Mouse (Mus musculus): Measurements from ENCODE around the gene 2310057J18Rik. TPM values are rescaled to one million over a fixed set of nuclear protein-coding genes. Genes with fewer than 3 reads are reported as not detected.
"Not testable (repeated sequence)": the region's sequence is repeated elsewhere in the genome, so short reads cannot be mapped to it uniquely, and the experiment has no call there.

Gene 2310057J18Rik
- not detected in 2 replicates for polyA plus RNA-seq (2012; rRNA removed)

- WGBS: 71% methylated on average over 3 of the region's 3 CpGs
- DNase-seq (ENCODE audit: low read depth, low spot score): no peak
Observed at GRCm38 (mm10) chr10:28986203-28986602, at the start of gene 2310057J18Rik. TSS of gene 2310057J18Rik (minus strand) at chr10:28986303.

GRCm38 (mm10) chr10:29029960-29030359 lies 43.9 kb upstream of the 2310057J18Rik start:
- not testable (repeated sequence) for DNase-seq (ENCODE audit: low read depth, low spot score)
- WGBS: 85% methylated on average over 13 of the region's 20 CpGs

DNA sequence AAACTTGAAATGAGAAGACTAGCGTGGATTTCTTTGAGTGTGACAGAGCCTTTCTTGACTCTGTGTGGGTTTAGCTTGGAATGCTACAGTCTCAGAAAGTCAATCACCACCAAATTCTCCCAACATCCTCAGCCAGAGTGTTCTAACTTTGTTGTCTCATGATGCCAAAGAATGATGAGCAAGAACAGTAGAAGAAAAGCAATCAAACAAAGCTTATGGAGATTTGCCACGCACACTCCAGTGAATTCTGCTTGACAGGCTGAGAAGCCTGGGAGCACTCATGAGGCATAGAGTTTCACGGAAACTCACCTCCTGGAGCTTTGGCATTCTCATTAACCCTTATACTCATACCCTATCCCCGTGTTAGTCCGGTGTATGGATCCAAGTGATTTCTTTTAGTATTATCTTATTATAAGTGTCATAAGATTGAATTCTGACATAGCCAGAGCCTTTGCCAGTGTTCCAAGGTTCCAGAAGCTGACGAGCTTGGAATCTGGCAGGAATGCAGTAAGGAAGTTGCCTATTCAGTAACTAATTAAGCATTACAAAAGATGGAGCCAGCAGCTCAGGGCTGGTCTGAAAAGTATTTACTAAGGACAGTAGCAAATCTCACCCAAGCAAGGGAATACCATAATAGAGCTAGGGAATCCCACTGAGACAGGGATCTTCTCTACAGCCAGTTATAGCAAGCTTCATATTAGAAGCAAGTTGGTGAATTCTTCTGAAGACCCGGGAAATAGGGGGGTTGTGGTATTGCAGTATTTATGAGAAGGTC lies 33.6 kb upstream of the 2310057J18Rik start:
- 79% methylated on average over 7 of the region's 7 CpGs for WGBS
- no peak for DNase-seq (ENCODE audit: low read depth, low spot score)

DNA sequence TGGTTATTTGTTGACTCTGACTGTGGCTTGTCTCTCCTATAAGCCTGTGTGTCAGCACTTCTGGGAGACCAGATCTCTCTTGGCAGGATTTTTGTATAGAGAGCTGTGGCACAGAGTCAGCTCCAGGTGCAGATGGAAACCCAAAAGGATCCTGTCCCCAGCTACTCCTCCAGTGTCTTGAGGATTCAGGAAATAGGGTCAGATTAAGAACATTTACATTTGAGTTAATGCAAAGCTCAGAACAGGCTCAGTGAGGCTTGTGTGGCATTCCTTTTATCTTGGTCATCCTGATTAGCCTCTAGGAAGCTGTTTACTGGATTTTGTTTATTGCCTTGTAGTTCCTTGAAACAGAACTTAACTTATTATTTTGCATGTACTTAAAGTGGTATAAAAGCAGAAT lies 11.7 kb upstream of the 2310057J18Rik start:
- no peak for DNase-seq (ENCODE audit: low read depth, low spot score)

DNA sequence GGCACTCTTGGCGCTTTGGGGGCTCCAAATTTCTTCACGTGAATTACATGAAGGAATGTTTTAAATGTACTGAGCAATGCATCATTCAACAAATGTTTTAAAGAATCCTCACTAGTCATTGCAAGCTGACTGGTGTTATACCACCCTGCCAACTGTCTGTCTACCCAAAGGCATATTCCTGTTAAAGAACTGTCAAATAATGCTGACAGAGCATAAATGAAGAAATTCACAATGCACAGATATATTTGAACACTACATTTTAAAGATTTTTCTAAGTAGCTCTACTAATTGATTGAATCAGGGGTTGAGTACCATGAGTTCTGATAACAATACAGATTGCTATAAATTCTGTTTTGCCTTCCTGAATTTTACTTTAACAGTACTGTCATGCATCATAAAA lies 2.9 kb upstream of the 2310057J18Rik start:
- 65% methylated on average over 2 of the region's 2 CpGs for WGBS
- DNase-seq (ENCODE audit: low read depth, low spot score): no peak

- WGBS: 75% methylated on average over 1 of the region's 1 CpGs
- DNase-seq (ENCODE audit: low read depth, low spot score): no peak
Observed at GRCm38 (mm10) chr10:28968189-28968588, 17.9 kb downstream of the 2310057J18Rik start.

DNA sequence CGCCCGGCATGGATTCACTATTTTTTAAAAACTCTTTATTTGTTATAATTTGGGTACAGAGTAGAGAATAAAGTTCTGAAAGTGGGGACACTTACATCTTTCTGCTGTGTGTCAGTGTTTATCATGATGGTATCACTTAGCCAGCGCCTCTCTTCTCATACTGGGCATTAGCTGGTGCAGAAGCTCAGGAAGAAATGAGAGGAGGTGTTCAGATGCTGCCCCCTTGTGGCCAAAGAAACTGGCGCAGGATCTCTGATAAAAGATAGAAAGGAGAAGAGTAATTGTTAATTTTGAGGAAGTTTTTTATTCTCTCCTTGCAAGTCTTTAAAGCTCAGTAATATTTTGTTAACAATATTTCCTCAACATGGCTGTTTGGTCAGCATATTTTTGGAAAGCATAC lies 31.0 kb downstream of the 2310057J18Rik start:
- 39% methylated on average over 4 of the region's 4 CpGs for WGBS
- DNase-seq (ENCODE audit: low read depth, low spot score): peak; percentile 1

DNA sequence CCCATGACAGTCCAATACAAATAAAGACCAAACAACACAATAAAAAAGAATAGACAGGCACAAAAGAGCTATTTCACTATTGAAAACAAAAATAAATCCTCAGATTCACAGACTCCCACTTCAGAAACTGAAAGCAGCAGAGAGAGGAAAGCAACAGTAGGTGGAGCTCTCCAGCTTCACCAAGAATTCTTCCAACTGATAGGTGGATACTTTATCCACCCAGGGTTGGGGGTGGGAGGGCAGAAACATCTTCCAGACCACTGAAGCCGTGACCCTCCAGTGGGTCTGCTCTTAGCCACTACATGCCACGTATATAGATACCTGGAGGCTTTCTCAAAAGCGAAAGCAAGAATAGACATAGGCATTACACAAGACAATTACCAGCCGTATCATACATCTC lies 31.6 kb downstream of the 2310057J18Rik start:
- no peak for DNase-seq (ENCODE audit: low read depth, low spot score)
- WGBS: 57% methylated on average over 4 of the region's 4 CpGs

Other genes with a start within 250 kb of the 2310057J18Rik start
- 0.33 and 0.40 TPM in 2 replicates for gene Soga3, start 157.5 kb upstream of the 2310057J18Rik start, polyA plus RNA-seq (2012; rRNA removed)
- 0.18 TPM in 1 of 2 replicates, not detected in the other for gene Gm49353, start 212.7 kb upstream of the 2310057J18Rik start, polyA plus RNA-seq (2012; rRNA removed)
- gene 9330159F19Rik, start 225.3 kb upstream of the 2310057J18Rik start, polyA plus RNA-seq (2012; rRNA removed): 0.15 and 0.16 TPM in 2 replicates